Mouse (Mus musculus) testis, postnatal 10 days (tissue): ENCODE results near the gene Gm10665.
"Not testable (repeated sequence)": the region's sequence is repeated elsewhere in the genome, so short reads cannot be mapped to it uniquely, and the experiment has no call there.

ENCODE experiments used
- DNase-seq: peaks from one replicate; pipeline ENCODE4 v3.0.0; 2021; ENCODE audit warnings: low spot score

The Gm10665 gene

DNA sequence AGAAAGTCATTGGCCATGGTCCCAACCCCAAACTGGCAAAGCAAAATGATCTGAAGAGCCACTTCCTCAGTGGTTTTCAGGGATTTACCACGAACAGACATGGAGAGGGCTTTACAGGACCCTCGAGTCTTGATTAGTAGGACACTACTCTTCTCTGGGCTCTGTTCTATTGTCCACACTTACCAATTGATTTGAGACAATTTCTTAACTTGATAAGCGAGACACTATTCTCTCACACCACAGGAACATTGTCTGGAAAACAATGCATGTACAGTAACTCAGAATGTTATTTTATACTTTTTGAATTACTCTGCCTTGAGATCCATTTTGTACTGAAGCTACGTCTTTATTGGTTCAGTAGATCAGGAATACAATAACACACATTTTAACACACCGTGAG lies at the start of gene Gm10665:
Gm10665 (minus strand) TSS at position 101 of the 400 bp plus-strand sequence.
- not testable (repeated sequence) for DNase-seq

GRCm38 (mm10) chr7:22499578-22499977 lies 35.7 kb upstream of the Gm10665 start, which contains the start of gene Vmn1r151:
TSS of gene Vmn1r151 (minus strand) at chr7:22499678.
- DNase-seq = not testable (repeated sequence)

DNA sequence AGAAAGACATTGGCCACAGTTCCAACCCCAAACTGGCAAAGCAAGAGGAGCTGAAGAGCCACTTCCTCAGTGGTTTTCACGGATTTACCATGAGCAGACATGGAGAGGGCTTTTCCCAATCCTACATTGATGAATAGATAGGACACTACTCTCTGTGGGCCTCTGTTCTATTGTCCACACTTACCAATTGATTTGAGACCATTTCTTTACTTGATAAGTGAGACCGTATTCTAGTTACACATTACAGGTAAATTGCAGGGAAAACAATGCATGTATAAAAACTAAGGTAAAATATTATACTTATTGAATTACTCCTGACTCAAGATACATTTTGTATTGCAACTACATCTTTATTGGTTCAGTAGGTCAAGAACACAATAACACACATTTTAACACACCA lies 25.7 kb downstream of the Gm10665 start, which contains the start of gene Vmn1r149:
Vmn1r149 (minus strand) TSS at position 101 of the 400 bp plus-strand sequence.
- not testable (repeated sequence) for DNase-seq

GRCm38 (mm10) chr7:22413283-22413682 lies 50.6 kb downstream of the Gm10665 start, which contains the start of gene Vmn1r148:
TSS of gene Vmn1r148 (plus strand) at chr7:22413583.
- DNase-seq = not testable (repeated sequence)
